Mouse (Mus musculus) ES-E14 (cell line): ENCODE results near the gene Sec14l2. TPM values are rescaled to one million over a fixed set of nuclear protein-coding genes. Genes with fewer than 3 reads are reported as not detected.
A peak's percentile ranks its signal among the peaks of the same experiment; 100 is the strongest.

Source experiments
- DNase-seq: peaks from one replicate; pipeline ENCODE4 v3.0.0-alpha.2; 2013; ENCODE audit warnings: low read depth, low spot score
- H3K27ac ChIP-seq: 2 replicates; pipeline ENCODE4 v1.5.1; 2012; ENCODE audit warnings: low read depth, mild to moderate bottlenecking, low read length, moderate library complexity, mixed read lengths; ENCODE audit not compliant: poor library complexity, insufficient read depth, severe bottlenecking
- H3K36me3 ChIP-seq: 2 replicates; pipeline ENCODE4 v1.6.1; 2012; ENCODE audit warnings: mild to moderate bottlenecking, low read length, moderate library complexity, mixed read lengths; ENCODE audit not compliant: control insufficient read depth, poor library complexity, insufficient read depth, severe bottlenecking
- H3K4me1 ChIP-seq, 2 experiments: fragments of 150-350 bp in 1 of 2; sonication (generic) in 1 of 2; 2 replicates each; pipeline ENCODE4 v1.6.1; 2012; ENCODE audit warnings: low read length in 2 of 2, mild to moderate bottlenecking in 1 of 2, mixed read lengths in 1 of 2; ENCODE audit not compliant: control insufficient read depth in 2 of 2, insufficient read depth in 2 of 2, poor library complexity in 1 of 2
- H3K4me3 ChIP-seq, 2 experiments: fragments of 150-350 bp in 1 of 2; sonication (generic) in 1 of 2; 2 replicates each; pipeline ENCODE4 v1.5.1; 2012; ENCODE audit warnings: low read length in 2 of 2, low read depth in 1 of 2, mild to moderate bottlenecking in 1 of 2, mixed read lengths in 1 of 2; ENCODE audit not compliant: insufficient read depth in 1 of 2, poor library complexity in 1 of 2, severe bottlenecking in 1 of 2
- H3K9ac ChIP-seq: 2 replicates; pipeline ENCODE4 v1.6.1; 2012; ENCODE audit warnings: low read depth, mild to moderate bottlenecking, low read length, mixed read lengths; ENCODE audit not compliant: poor library complexity, insufficient read depth, severe bottlenecking
- H3K9me3 ChIP-seq: fragments of 150-350 bp; sonication (generic); 2 replicates; pipeline ENCODE4 v1.6.1; 2012; ENCODE audit warnings: low read depth, mild to moderate bottlenecking, low read length; ENCODE audit not compliant: control insufficient read depth, insufficient read depth
- CHD2 ChIP-seq: IDR thresholded peaks from 2 replicates; pipeline ENCODE4 v1.6.1; 2014; ENCODE audit warnings: mild to moderate bottlenecking, low read depth, low read length, inconsistent platforms
- HCFC1 ChIP-seq: IDR thresholded peaks from 2 replicates; pipeline ENCODE4 v1.6.1; 2012; ENCODE audit warnings: low read length, inconsistent platforms, borderline replicate concordance; ENCODE audit not compliant: insufficient read depth
- MAFK ChIP-seq: IDR thresholded peaks from 2 replicates; pipeline ENCODE4 v1.6.1; 2014; ENCODE audit warnings: mild to moderate bottlenecking, low read depth, low read length, inconsistent platforms; ENCODE audit not compliant: insufficient read depth
- ZC3H11A ChIP-seq: IDR thresholded peaks from 2 replicates; pipeline ENCODE4 v1.6.1; 2012; ENCODE audit warnings: low read depth, mild to moderate bottlenecking, inconsistent platforms, low read length, borderline replicate concordance
- ZNF384 ChIP-seq: IDR thresholded peaks from 2 replicates; pipeline ENCODE4 v1.6.1; 2012; ENCODE audit warnings: low read depth, low read length, inconsistent platforms
- in situ Hi-C, 2 experiments: fragments of 600-800 bp; cut with MboI; formaldehyde crosslinking; loops; one replicate each; pipeline ENCODE4 v1.15.1; 2025; ENCODE audit warnings: low sequenced_read_pairs in 2 of 2, inconsistent platforms in 1 of 2; ENCODE audit not compliant: unreplicated experiment in 2 of 2
- total RNA-seq: library from RNA; depleted of rRNA; stranded (reverse); fragments of 300-350 nt; gene quantifications from 2 replicates; pipeline ENCODE4 v1.2.3, GENCODE M21; 2012; rRNA removed

Gene Sec14l2
- total RNA-seq, result 7.9 and 9.0 TPM in 2 replicates

DNA sequence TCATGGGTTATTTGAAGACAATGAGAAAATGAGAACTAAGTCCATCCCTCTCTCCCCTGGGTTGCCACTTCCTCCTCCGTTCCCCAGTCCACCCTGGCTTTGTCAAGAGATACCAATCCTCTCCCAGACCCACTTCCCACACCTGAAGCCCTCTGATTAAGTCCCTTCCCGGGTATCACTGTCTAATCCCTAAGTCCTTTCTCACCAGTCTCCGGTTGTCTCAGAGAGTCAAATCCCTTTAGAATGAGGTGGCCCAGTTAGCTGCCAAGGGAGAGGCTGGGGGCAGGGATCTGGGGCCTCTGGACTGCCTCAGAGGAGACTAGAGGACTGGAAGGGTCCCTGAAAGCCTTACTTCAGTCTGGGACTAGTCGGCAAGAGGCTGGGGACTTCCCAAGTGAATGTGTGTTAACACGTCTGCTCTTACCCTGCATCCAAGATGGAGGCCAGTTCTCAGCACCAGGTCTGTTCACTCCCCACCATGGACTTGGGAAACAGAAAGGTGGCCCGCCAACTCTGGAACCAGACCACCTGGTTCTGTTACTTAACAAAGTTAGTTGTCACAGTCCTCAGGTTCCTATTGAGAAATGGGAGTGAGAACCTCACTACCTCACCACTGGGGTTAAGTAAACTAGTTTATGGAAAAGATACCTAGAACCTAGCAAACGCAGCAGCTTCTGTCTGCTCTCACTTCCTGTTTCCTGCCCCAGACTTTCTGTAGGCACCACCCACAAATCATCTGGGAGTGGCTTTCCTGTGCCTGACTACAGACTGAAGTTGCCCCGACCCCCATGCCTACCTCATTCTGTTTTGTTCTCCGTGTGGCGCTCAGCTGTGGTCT, at the start of gene Sec14l2:
Gene Sec14l2 (minus strand): TSS at position 674 of the 838 bp plus-strand sequence.
- peak; percentile 44 for DNase-seq
- Histone ChIP-seq H3K36me3 (no peaks in the 10 kb centered on the region), H3K27ac (peak within 1 kb of the TSS; percentile 55; the same call in 1 of the 2 replicates), H3K4me3 (peak within 1 kb of the TSS; percentile 60 to 86), H3K4me1 (peaks cover 2 to 13% of the 10 kb centered on the region in 2 experiments; a peak in 2 of 4 replicates), H3K9ac (peak within 1 kb of the TSS; percentile 69), H3K9me3 (no peaks in the 10 kb centered on the region)
- TF ChIP-seq CHD2 (no peak), ZC3H11A (no peak), ZNF384 (no peak), MAFK (no peak), HCFC1 (no peak)
- in situ Hi-C loops, result no loop called here

GRCm38 (mm10) chr11:4166467-4167090, 43.4 kb upstream of the Sec14l2 start:
- no peaks in the 10 kb centered on the region for H3K4me1 ChIP-seq
- in situ Hi-C loops, result no loop called here
- TF ChIP-seq HCFC1 (no peak), ZNF384 (no peak), ZC3H11A (no peak), MAFK (no peak), CHD2 (no peak)
- H3K27ac ChIP-seq, result no peak overlapping the region
- H3K36me3 ChIP-seq, result peaks cover 71% of the 10 kb centered on the region
- H3K9ac ChIP-seq, result no peak overlapping the region
- DNase-seq, result no peak
- no peak overlapping the region for H3K4me3 ChIP-seq
- no peaks in the 10 kb centered on the region for H3K9me3 ChIP-seq

DNA sequence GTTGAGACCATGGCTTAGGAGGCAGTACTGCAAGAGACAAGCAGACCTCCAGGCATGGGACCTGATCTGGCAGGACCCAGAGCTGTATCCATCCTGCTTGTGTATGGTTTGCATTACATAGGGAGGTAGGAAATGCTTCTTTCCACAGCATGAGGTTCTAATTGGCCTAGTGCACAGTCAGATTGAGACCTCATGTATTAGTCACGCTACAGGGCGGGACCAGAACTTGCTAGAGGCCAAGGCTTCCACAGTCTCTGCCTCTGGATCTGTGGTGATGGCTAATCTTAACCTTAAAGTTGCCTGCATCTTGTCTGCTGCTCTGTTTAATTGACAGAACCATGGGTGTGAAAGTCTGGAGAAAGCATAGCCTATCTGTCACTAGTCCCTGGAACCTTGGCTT, 41.5 kb upstream of the Sec14l2 start:
- Histone ChIP-seq H3K4me3 (no peak overlapping the region), H3K27ac (no peak overlapping the region), H3K36me3 (peaks cover 62% of the 10 kb centered on the region), H3K9ac (no peak overlapping the region), H3K4me1 (peaks cover 0 to 2% of the 10 kb centered on the region in 2 experiments; a peak in 1 of 4 replicates), H3K9me3 (no peaks in the 10 kb centered on the region)
- in situ Hi-C loops, result no loop called here
- no peak for DNase-seq
- TF ChIP-seq ZC3H11A, result no peak
- TF ChIP-seq ZNF384, result no peak
- TF ChIP-seq CHD2, result no peak
- TF ChIP-seq MAFK, result no peak
- no peak for TF ChIP-seq HCFC1

DNA sequence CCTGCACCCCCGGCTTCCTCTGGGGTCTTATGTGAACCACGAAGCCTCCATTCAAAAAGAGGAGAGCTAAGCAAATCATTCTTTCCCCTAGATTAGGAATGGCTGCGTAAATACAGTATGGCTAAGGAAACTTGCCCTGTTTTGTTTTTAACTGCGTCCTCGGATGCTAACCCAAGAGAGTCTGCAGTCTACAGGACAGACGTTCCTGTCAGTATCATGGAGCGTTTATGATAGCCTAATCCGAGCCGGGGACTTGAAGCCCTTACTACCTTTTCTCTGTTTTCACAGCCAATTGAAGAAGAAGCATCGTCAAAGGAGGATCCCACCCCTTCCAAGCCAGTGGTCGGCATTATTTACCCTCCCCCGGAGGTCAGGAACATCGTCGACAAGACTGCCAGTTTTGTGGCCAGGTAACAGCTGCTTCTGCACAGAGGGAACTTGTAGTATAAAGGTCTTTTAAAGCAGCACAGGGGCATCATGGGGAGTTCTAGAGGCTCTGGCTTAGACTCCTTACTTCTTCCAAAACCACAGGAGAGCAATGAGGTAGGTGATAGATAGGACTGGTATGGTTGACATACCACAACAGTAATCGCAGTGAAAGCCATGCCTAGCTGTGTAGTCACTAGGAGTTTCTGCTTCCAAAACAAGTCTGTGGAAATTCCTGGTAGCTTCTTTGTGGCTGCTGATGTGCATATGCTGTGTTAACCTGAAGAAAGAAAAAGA, 37.7 kb upstream of the Sec14l2 start:
- H3K36me3 ChIP-seq, result peaks cover 36% of the 10 kb centered on the region
- DNase-seq, result no peak
- TF ChIP-seq CHD2 (no peak), HCFC1 (no peak), ZNF384 (no peak), MAFK (no peak), ZC3H11A (no peak)
- H3K9me3 ChIP-seq, result no peaks in the 10 kb centered on the region
- H3K4me1 ChIP-seq, result peaks cover 0 to 2% of the 10 kb centered on the region in 2 experiments; a peak in 1 of 4 replicates
- in situ Hi-C loops, result no loop called here
- no peak overlapping the region for H3K27ac ChIP-seq
- H3K4me3 ChIP-seq, result peak overlapping the region; percentile 85 to 94
- H3K9ac ChIP-seq, result peak overlapping the region; percentile 97
